ENCODE assay signal across 10 mouse cellular contexts in genomic region chr15:27564106-27565100, GRCm38 (mm10).
A peak's percentile ranks its signal among the peaks of the same experiment; 100 is the strongest.
DNase-seq lines count a peak whose midpoint lies in the region; TF ChIP-seq lines count a peak whose summit lies in the region.
"Had no signal": no experiment of that assay in that cellular context is flagged by ENCODE, and none has a peak within 500 bp of the region (broad histone marks: within the 10 kb centered on the region; RNA-seq: fewer than 3 reads in every experiment).

No protein-coding gene starts in this region.

- DNase-seq in layer of hippocampus, adult 11-12 months (ENCODE audit: low spot score) = peak; percentile 78
- DNase-seq in layer of hippocampus, postnatal 10 days (ENCODE audit: low spot score in 2 of 2) = no peak
- peak; percentile 15 for DNase-seq in CD4-positive, CD25-positive, alpha-beta regulatory T cell, adult 2 months (ENCODE audit: low read depth, low spot score)
- no peak for DNase-seq in urinary bladder, postnatal 10 days (ENCODE audit: low spot score)
- no peak for DNase-seq in cerebellum, adult 11-12 months
- DNase-seq in adipocyte (ENCODE audit: low spot score) = no peak
- DNase-seq: embryo, embryonic 11 days; heart, postnatal 36 days had no signal

- peak overlapping the region; percentile 52 for H3K27ac ChIP-seq in brown adipose tissue, adult 24 weeks (replicated peaks; ENCODE audit: low read depth, low read length)

- H3K79me2 ChIP-seq in myocyte (ENCODE audit: control insufficient read depth, insufficient read depth) = no peaks in the 10 kb centered on the region

- no peak for TF ChIP-seq POLR2A in myocyte (IDR thresholded peaks at IDR 0.05; ENCODE audit: insufficient read length, low read depth)

- peaks cover 3% of the 10 kb centered on the region for H3K4me1 ChIP-seq in brown adipose tissue, adult 24 weeks (ENCODE audit: control insufficient read depth, insufficient read depth, insufficient read length, low read length)

- peaks cover 63% of the 10 kb centered on the region for H3K36me3 ChIP-seq in myocyte (ENCODE audit: control insufficient read depth, insufficient read depth)

- H3K4me3 ChIP-seq in brown adipose tissue, adult 24 weeks (ENCODE audit: insufficient read depth, low read depth, low read length) = no peak overlapping the region
- H3K4me3 ChIP-seq in myocyte = no peak overlapping the region

- H3ac ChIP-seq in myocyte (ENCODE audit: control insufficient read depth, insufficient read length) = no peak overlapping the region

- no peaks in the 10 kb centered on the region for H3K27me3 ChIP-seq in myocyte (ENCODE audit: control insufficient read depth, insufficient read depth, insufficient read length)

- no peak overlapping the region for H3K4me2 ChIP-seq in myocyte (ENCODE audit: low read depth)

TF ChIP-seq in myocyte, 11 proteins besides CTCF, POLR2A, EP300 and RAD21:
- no peak for TF ChIP-seq E2F4 (IDR thresholded peaks at IDR 0.05; ENCODE audit: insufficient read depth)
- TF ChIP-seq CEBPB (IDR thresholded peaks at IDR 0.05; ENCODE audit: insufficient read depth, poor library complexity, severe bottlenecking) = peak; percentile 84

Comparison
In these comparisons a context has a peak if more than half of its experiments do, and no peak if none do; other contexts are left out.
1. DNase-seq: peak in layer of hippocampus, adult 11-12 months (single experiment) and CD4-positive, CD25-positive, alpha-beta regulatory T cell, adult 2 months (single experiment); none in layer of hippocampus, postnatal 10 days (0 of 2), urinary bladder, postnatal 10 days (single experiment), cerebellum, adult 11-12 months (single experiment) and adipocyte (single experiment).